Mouse (Mus musculus) CD4-positive, CD25-positive, alpha-beta regulatory T cell, adult 4 months (primary cell): ENCODE measurements at regions not wholly inside any gene's neighbourhood (a gene's known extent, or its start where the extent isn't known, plus 50 kb on each side); places are given as distances from the start of the nearest gene placed in this dataset.

Experiments
- ATAC-seq: one replicate; pipeline ENCODE4 v1.8.0; 2017

- ATAC-seq: no peak
Measured at GRCm38 (mm10) chr15:62234182-62234760, 1311.5 kb upstream of the A1bg start.

DNA sequence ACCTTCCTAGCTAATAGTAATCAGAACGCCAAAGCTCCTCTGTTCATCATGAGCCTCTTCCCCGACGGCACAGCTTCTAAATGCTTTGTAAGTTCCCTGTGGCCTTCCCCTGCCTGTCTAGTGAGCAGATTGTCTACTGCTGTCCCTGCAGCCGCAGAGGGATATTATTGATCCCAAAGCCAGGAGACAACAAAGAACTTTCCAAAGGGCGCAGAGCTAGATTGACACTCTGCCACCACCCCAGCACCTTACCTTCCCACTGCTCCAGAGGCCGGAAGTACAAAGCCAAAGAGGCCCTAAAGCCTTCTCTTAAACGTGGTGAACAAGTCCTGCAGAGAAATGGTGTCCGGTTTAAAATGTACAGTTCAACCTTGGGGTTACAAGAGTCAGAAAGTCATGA lies 1310.3 kb upstream of the A1bg start:
- ATAC-seq: no peak

GRCm38 (mm10) chr15:62231709-62232108 lies 1308.9 kb upstream of the A1bg start:
- ATAC-seq: no peak

DNA sequence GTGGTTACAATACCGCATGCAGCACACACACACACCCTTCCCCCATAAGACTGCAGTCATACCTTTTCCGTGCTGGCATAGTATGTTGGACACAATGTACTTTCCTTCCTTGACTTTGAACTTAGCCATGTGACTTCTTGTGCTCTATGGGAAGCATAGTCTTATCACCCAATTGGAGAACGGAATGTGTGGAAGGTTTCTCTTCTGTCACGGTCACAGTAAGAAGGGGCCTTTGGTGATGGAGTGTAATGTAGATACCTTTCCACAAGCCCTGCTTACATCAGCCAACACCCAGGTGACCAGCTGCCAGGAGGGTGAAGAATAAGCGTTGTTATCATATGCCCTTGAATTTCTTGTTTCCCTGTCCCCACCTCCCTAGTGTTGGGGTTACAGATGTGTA lies 1308.0 kb upstream of the A1bg start:
- ATAC-seq: no peak

DNA sequence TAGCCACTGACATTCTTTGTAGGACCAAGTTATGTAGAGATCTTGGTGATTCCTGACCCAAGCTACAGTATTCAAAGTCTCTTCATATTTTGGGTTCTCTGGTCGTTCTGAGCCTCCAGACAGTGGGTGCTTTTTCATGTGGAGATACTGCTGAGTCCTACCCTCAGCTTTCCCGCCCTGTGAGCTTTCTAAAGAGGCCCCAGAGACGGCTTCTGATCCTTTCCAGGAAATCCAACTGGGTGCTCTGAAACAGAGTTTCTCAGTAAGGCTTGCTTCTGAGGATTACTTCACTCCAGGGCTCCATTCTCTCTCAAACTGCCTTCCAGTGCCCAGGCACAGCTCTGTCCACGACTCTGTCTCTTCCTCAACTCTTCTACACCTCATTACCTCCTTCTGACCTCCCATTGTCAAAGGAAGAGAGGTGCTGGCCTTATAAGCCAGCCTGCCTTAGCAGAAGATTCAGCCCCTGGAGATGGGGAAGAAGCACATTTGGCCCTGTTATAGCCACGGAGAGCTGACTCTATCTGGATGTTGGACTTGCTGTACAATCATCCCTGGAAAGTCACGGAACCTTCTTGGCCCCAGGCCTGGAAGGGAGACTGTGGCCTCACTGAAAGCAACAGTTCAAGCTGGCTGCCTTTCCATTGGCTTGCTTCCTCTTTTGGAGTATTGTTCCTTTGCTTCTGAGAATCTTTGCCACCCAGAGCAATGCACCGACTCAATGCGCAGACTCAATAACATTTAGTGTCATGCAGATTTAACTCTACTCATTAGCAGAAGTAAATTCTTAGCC lies 1306.9 kb upstream of the A1bg start:
- no peak for ATAC-seq

GRCm38 (mm10) chr15:62229023-62229422 lies 1306.2 kb upstream of the A1bg start:
- no peak for ATAC-seq

DNA sequence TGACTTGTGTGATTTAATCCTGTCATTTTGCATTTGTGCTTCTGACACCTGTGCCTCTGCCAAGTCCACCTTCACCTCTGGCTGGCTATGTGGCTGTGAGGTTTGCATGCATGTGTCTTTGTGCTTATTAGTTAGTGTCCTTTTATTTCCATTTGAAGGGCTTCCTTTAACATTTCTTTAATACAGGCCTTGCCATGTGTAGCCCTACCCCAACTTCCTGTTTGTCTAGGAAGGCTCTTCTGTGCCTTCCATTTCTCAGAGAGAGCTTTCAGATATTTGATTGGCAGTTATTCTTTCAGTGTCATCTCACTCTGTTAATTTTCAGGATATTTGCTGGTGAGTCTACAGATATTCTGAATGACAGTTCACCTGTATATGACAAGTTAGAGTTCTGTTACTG lies 1302.0 kb upstream of the A1bg start:
- ATAC-seq: peak; percentile 63

- ATAC-seq: no peak
Measured at GRCm38 (mm10) chr15:62224191-62224590, 1301.4 kb upstream of the A1bg start.

GRCm38 (mm10) chr15:62223156-62223840 lies 1300.5 kb upstream of the A1bg start:
- ATAC-seq: peak; percentile 26

DNA sequence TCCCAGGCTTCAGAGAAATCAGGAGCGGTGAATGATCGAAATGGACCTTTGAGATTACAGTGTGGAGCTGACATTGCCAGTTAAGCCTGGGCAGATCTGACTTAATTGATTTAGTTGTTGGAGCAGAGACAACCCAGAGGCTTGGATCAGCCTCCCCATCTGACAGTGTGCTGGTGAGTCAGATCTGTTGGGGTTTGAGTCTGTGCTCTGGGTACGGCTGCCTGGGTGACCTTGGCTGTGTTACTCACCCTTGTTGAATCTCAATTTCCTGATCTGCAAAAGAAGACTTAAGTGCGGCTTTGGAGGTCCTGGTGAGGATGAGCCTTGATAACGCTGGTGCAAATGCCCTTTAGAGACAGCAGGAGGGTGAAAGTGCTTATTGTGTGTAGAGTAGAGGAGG lies 1299.9 kb upstream of the A1bg start:
- no peak for ATAC-seq

- ATAC-seq: no peak
Measured at GRCm38 (mm10) chr15:62222201-62222600, 1299.4 kb upstream of the A1bg start.

GRCm38 (mm10) chr15:62221024-62221819 lies 1298.4 kb upstream of the A1bg start:
- no peak for ATAC-seq

GRCm38 (mm10) chr15:62220620-62221019 lies 1297.8 kb upstream of the A1bg start:
- ATAC-seq: no peak

DNA sequence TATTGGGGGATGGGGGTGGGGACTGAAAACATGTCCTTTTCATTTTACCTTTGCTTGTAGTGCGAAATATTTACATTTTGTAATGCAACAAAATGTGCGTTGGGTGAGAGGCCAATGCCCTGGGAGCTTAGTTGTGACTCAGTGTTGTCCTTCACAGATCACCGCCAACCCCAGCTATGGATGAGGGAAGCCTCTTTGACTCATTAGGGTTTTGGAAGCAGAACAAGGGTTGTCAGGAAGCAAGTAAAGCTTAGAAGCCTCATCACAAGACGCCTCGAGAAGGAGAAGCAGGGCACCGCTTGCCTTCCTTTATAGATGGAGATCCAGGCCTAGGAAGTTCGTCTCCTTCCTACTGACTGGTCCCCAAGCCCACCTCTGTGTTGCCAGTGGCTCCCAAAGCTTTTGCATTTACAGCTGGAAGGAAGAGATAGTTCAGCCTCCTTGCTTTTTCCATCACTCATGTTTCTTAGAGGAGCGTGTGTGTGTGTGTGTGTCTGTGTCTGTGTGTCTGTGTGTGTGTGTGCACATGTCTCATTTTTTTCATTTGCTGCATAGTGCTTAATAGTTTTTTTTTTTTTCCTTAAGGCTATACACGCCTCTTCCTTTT lies 1297.2 kb upstream of the A1bg start:
- ATAC-seq: no peak

DNA sequence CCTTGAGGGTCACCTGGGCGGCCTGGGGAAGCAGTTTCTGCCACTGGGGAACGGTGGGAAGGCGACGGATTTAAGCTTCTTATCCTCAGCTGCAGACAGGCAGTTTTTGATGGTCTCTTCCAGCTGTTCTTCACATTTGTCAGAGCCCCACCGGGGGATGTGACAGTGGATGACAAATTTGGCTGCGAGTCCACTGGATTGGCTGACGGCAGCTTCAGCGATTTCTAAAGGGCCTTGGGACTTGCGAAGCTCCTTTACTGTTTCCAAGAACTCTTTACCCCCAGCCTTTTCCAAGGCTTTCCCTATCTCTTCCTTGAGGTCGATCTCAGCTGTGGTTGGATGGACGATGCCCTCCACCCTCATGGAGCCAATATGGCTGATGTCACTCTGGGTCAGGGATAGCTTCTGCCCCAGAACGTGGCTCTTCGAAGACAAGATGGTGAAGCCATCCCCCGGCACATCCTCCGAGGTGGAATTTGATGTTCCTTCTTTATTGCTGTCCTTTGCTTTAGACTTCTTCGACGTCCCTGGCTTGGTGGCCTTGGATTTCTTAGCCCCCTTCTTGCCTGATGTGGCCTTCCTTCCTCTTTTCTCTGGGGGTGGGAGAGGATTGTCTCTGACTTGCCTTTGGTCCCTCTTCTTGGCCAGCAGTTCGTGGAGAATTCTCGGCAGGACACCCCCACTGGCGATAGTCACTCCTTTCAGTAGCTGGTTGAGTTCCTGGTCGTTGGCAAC lies 1295.7 kb upstream of the A1bg start:
- no peak for ATAC-seq

- ATAC-seq: no peak
Measured at GRCm38 (mm10) chr15:62216688-62217477, 1294.1 kb upstream of the A1bg start.

DNA sequence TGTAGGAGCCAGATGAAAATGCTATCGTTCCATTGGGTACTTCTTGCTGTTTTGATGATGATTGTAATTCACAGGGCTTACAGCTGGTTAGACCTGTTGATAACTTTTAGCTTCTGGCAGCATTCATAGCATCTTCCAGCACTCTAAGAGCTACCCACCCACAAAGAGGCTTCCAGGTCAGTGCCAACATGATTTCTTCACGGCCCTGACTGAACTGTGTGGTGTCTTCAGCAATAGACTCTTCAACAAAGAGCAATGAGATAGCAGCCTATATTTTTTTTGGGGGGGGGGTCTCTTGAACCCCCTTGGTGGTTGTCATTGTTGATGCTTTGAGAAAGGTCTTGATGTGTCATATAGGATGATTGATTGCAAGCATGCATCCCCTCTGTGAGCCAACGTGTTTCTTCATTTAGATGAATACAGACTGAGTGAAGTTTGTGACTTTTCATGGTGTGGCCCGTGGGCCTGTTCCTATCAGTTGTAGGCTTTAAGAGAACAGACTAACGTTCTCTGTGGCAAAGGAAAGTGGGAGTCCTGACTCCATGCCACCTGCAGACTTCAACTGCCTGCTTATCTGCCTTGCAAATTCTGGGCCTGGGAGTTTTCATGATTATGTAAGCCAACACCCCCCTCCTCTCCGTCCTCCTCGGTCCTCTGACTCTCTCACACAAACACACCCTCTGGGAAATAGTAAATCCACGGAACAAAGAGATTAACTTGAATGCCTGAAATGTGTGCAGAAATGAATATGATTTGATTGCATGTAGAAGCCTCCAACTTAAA lies 1293.0 kb upstream of the A1bg start:
- ATAC-seq: no peak

DNA sequence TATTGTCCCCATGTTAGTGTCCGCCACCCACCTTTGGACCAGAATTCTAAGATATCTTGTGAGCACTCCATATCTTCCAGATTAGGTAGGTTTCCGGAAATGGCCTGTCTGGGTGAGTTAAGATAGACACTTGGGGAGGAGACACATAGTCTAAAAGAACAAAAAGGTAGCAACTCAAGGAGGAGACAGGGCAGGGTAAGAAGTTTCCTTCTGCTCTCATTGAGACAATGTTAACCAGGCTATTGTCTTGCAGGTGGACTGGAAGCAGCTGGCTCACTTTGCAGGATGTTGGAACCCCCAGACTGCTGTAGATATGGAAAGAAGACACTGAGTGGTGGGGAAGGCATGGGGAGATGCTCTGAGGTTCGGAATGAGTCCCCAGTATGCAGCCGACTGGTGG lies 1291.5 kb upstream of the A1bg start:
- ATAC-seq: no peak

DNA sequence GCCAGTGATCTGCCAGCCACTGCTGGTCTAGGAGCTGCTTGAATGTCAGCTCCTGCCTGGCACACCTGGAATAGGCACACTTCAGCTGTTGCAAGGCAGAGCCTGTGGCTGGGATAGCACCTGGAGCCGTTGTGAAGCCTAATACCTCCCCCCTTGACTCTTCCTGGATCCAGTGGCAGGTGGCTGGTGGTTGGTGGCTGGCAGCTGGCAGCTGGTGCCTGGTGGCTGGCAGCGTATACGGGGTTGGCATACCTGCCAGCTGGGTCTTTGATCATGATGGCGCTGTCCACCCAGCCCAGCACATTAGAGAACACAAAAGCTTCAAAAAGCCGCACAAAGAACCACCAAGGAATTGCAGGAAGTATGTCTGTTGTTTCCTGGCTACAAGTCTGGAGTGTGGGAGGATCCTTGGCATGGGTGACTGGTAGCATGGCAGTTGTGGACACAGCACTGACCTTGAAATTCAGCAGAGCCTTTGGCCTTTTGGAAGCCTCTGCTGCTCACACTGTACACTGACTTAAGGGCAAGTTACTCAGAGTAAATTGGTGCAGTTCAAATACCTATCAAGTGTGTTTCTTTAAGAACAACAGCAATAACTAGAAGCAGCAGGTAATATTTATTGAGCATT lies 1289.6 kb upstream of the A1bg start:
- no peak for ATAC-seq
